Mouse (Mus musculus) liver, postnatal 0 days (tissue): ENCODE measurements around the gene Smarcd1. TPM values are rescaled to one million over a fixed set of nuclear protein-coding genes. Genes with fewer than 3 reads are reported as not detected.

Source experiments
- ATAC-seq: fragments of 200-750 bp; cut with Nextera tagmentation; 2 replicates; pipeline ENCODE4 v1.8.0; 2017; ENCODE audit warnings: mild to moderate bottlenecking, moderate library complexity
- DNase-seq: peaks from one replicate; pipeline ENCODE4 v3.0.0-alpha.2; 2016
- H3K27ac ChIP-seq: fragments of 300-500 bp; sonication (generic); 2 replicates; pipeline ENCODE4 v1.5.1; 2014; ENCODE audit warnings: antibody characterized with exemption, moderate library complexity, mild to moderate bottlenecking, low read depth
- H3K27me3 ChIP-seq: fragments of 300-500 bp; sonication (generic); 2 replicates; pipeline ENCODE4 v1.6.1; 2014; ENCODE audit warnings: low read length, control low read depth, mixed read lengths; ENCODE audit not compliant: insufficient read depth
- H3K36me3 ChIP-seq: fragments of 300-500 bp; sonication (generic); replicated peaks from 2 replicates; pipeline ENCODE4 v1.6.1; 2014; ENCODE audit warnings: mild to moderate bottlenecking, control low read depth, low read length, moderate library complexity, mixed read lengths; ENCODE audit not compliant: insufficient read depth
- H3K4me1 ChIP-seq: fragments of 300-500 bp; sonication (generic); 2 replicates; pipeline ENCODE4 v1.6.1; 2014; ENCODE audit warnings: antibody characterized with exemption, mild to moderate bottlenecking, control low read depth; ENCODE audit not compliant: insufficient read depth
- H3K4me2 ChIP-seq: fragments of 300-500 bp; sonication (generic); 2 replicates; pipeline ENCODE4 v1.6.1; 2014; ENCODE audit warnings: low read depth, mild to moderate bottlenecking, low read length, moderate library complexity, mixed read lengths
- H3K4me3 ChIP-seq: fragments of 300-500 bp; sonication (generic); 2 replicates; pipeline ENCODE4 v1.5.1; 2014; ENCODE audit warnings: low read depth, low read length
- H3K9ac ChIP-seq: fragments of 300-500 bp; sonication (generic); replicated peaks from 2 replicates; pipeline ENCODE4 v1.6.1; 2014; ENCODE audit warnings: mild to moderate bottlenecking, moderate library complexity
- H3K9me3 ChIP-seq: fragments of 300-500 bp; sonication (generic); 2 replicates; pipeline ENCODE4 v1.6.1; 2016; ENCODE audit warnings: mild to moderate bottlenecking, control low read depth, low read length, mixed read lengths
- CTCF ChIP-seq: sonication (generic); IDR thresholded peaks from 2 replicates; pipeline ENCODE4 v1.5.1; 2016; ENCODE audit warnings: antibody characterized with exemption, low read depth
- EP300 ChIP-seq: IDR thresholded peaks from 2 replicates; pipeline ENCODE4 v1.6.1; 2016; ENCODE audit warnings: antibody characterized with exemption, low read depth, mild to moderate bottlenecking
- WGBS: fragments of 180-500 bp; shearing (Covaris S2); extraction: QIAGEN DNeasy Blood & Tissue Kit; methylation state at CpG from one replicate; pipeline ENCODE4 v1.1.7; 2014; ENCODE audit not compliant: insufficient replicate concordance; 5-methylcytosine and 5-hydroxymethylcytosine counted together
- polyA plus RNA-seq: library from polyadenylated mRNA; unstranded; fragments of >200 nt; fragmentation: Nextera tagmentation; extraction: Ambion mirVana; gene quantifications from 2 replicates; pipeline ENCODE4 v1.2.1, GENCODE M21; 2015

Gene Smarcd1
- polyA plus RNA-seq, 1 experiment from 2014 or later, result 5.3 TPM

DNA sequence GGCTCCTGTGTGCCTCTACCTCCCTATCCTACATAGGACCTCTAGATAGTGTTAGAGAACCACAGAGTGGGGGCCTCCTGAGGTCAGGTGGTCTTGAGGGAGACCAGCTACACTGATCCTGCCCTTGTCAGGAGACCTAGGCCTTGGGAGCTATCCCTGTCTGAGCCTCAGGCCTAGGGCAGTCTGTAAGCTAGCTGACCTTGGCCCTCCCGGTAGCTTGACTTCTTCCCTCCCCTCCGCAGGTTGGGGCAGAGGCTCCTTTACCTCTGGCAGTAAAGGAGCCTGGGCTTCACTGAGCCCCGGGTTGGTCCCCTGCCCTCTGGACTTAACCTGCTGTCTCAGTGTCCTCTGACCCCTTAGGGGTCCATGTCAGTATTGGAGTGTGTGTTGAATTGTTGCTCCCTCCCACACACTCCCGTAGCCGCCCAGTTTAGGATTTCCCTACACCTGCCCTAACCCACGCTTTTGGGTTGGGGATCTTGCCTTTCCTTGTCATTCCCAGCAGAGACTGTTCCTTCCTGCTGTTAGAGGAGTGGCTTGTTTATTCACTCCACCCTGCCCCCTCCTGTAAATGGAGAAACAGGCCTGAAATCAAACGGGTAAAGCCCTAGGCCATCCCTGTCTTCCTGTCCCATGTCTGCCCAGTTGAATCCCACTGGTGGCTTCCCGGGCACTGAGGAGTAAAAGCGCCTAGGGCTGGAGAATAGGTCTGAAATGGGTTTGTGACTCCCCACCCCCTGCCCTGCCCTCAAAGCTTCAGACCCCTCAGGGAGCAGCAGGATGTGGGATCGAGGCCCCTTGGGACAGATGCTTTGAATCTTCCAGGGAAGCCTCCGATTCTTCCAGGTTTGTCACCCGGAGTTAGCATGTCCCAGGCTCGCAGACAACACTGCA, 11.0 kb downstream of the Smarcd1 start:
- 0 out of 2 replicates have a peak overlapping the region, but pooled peaks have one; percentile 5 for H3K9ac ChIP-seq
- ATAC-seq, result no peak
- no peaks in the 10 kb centered on the region for H3K9me3 ChIP-seq
- H3K27ac ChIP-seq, result no peak overlapping the region
- 74% methylated on average over 13 of the region's 13 CpGs for WGBS
- no peak for DNase-seq
- no peak overlapping the region for H3K4me2 ChIP-seq
- no peak overlapping the region for H3K4me3 ChIP-seq
- peaks cover 41% of the 10 kb centered on the region for H3K4me1 ChIP-seq
- H3K27me3 ChIP-seq, result no peaks in the 10 kb centered on the region
- TF ChIP-seq EP300 (no peak), CTCF (no peak)
- H3K36me3 ChIP-seq, result peaks cover 32% of the 10 kb centered on the region

DNA sequence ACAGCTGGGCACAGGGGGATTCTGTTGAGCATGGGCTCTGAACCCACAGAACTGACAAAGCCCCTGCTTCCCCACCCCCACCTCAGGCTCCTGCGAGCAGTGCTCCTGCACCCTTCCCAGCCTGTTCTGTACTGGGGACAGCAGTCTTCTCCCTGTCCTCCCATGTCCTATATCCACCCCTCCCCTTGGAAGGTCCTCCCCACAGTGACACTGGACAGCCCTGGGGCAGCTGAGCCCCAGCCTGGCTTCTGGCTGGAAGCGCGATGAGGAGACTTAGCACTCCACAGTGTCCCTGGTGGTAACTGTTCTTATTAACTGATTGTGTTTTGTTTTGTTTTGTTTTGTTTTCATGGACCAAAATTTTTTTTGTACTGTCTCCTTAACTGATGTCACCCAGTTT, 11.6 kb downstream of the Smarcd1 start:
- DNase-seq (no peak), ATAC-seq (no peak)
- Histone ChIP-seq H3K4me1 (peaks cover 41% of the 10 kb centered on the region), H3K36me3 (peaks cover 29% of the 10 kb centered on the region), H3K27ac (no peak overlapping the region), H3K4me3 (no peak overlapping the region), H3K4me2 (no peak overlapping the region), H3K27me3 (no peaks in the 10 kb centered on the region), H3K9me3 (no peaks in the 10 kb centered on the region), H3K9ac (no peak overlapping the region)
- no peak for TF ChIP-seq CTCF
- no peak for TF ChIP-seq EP300
- WGBS, result 85% methylated on average over 3 of the region's 3 CpGs

- Histone ChIP-seq H3K27me3 (no peaks in the 10 kb centered on the region), H3K9ac (no peak overlapping the region), H3K36me3 (peaks cover 22% of the 10 kb centered on the region), H3K9me3 (no peaks in the 10 kb centered on the region), H3K27ac (peak overlapping the region; percentile 16; the same call in 1 of the 2 replicates), H3K4me3 (no peak overlapping the region), H3K4me1 (peaks cover 41% of the 10 kb centered on the region), H3K4me2 (no peak overlapping the region)
- ATAC-seq (no peak), DNase-seq (no peak)
- 69% methylated on average over 4 of the region's 4 CpGs for WGBS
- TF ChIP-seq EP300 (no peak), CTCF (no peak)
Observed at GRCm38 (mm10) chr15:99714206-99714605, 12.3 kb downstream of the Smarcd1 start.

GRCm38 (mm10) chr15:99714858-99715257, 12.9 kb downstream of the Smarcd1 start:
- Histone ChIP-seq H3K4me3 (no peak overlapping the region), H3K9me3 (no peaks in the 10 kb centered on the region), H3K27me3 (no peaks in the 10 kb centered on the region), H3K27ac (peak overlapping the region; percentile 70), H3K4me1 (peaks cover 41% of the 10 kb centered on the region), H3K36me3 (peaks cover 16% of the 10 kb centered on the region), H3K4me2 (peak overlapping the region; percentile 29; the same call in 1 of the 2 replicates), H3K9ac (0 out of 2 replicates have a peak overlapping the region, but pooled peaks have one; percentile 24)
- peak; percentile 45 for ATAC-seq
- DNase-seq, result peak; percentile 77
- 42% methylated on average over 7 of the region's 7 CpGs for WGBS
- TF ChIP-seq CTCF (peak; percentile 98), EP300 (no peak)

DNA sequence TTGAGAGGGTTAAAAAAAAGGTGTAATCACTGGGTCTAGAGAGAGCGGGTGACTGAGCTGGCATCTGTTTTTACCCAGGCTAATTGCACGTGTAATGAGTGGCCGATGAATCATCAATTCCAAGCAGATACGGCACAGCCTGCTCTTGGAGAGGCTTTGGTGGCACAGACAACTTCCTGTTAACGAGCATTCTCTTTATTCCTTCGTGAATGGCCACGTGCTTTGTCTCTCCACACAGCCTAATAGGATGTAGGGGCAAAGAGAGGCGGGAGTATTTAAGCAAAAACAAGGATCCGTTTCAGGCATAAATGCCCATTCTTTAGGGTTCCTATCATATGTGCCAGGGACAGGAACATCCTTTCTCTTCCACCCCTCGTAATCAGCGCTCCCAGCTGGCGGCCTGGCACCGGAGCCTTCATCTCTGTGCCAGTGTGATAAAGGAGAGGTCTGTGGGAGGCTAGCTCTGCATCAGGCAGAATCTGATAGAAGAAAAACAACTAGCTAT, 13.5 kb downstream of the Smarcd1 start:
- H3K4me2 ChIP-seq, result peak overlapping the region; percentile 29
- H3K4me3 ChIP-seq, result no peak overlapping the region
- peak overlapping the region; percentile 70 for H3K27ac ChIP-seq
- H3K4me1 ChIP-seq, result peaks cover 39% of the 10 kb centered on the region
- peak; percentile 95 for TF ChIP-seq EP300
- TF ChIP-seq CTCF, result no peak
- ATAC-seq (peak; percentile 70), DNase-seq (peak; percentile 67)
- no peaks in the 10 kb centered on the region for H3K9me3 ChIP-seq
- 0 out of 2 replicates have a peak overlapping the region, but pooled peaks have one; percentile 24 for H3K9ac ChIP-seq
- 54% methylated on average over 13 of the region's 13 CpGs for WGBS
- peaks cover 15% of the 10 kb centered on the region for H3K36me3 ChIP-seq
- H3K27me3 ChIP-seq, result no peaks in the 10 kb centered on the region

DNA sequence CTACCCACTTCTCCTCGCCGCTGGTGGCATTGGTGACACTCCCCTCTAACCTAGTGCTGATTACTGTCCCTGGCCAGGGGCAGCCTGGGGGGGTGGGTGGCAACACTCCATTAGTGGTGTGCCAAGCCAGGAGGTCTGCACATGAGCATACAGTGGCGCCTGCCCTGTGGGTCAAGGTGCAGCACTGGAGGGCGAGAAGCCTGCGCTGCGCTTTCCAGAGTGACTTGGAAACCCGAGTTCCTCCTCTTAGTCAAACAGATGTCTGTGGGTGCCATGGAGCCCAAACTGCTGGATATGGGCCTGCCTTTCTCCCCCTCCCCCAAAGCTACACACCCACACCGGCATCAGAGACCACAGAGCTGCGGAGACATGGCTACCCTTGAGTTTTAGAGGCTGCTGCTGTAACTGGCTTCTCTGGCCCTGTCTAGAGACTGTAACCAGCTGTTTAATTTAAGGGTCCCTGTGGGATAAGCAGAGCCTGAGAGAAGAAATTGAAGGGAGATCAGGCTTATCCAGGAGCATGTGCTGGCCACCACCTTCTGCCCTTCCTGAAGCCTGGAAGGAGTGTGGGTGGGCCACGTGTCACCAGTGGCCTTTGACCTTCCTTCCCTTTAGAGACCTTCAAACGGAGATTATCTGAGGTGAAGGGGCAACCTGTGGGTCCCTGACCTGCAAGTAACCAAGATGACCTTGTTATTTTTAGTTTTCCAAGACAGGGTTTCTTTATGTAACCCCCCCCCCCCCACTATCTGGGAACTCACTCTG, 14.2 kb downstream of the Smarcd1 start:
- ATAC-seq (peak; percentile 18), DNase-seq (no peak)
- H3K9ac ChIP-seq, result no peak overlapping the region
- H3K4me1 ChIP-seq, result peaks cover 36% of the 10 kb centered on the region
- H3K36me3 ChIP-seq, result peaks cover 11% of the 10 kb centered on the region
- peak overlapping the region; percentile 29 for H3K4me2 ChIP-seq
- WGBS, result 50% methylated on average over 11 of the region's 11 CpGs
- TF ChIP-seq CTCF, result no peak
- H3K27me3 ChIP-seq, result no peaks in the 10 kb centered on the region
- no peaks in the 10 kb centered on the region for H3K9me3 ChIP-seq
- no peak overlapping the region for H3K4me3 ChIP-seq
- peak overlapping the region; percentile 70 for H3K27ac ChIP-seq
